Mouse (Mus musculus): ENCODE results near the gene Sgms2. TPM values are rescaled to one million over a fixed set of nuclear protein-coding genes. Genes with fewer than 3 reads are reported as not detected.

Sgms2 gene
- polyA plus RNA-seq, 1 experiment = 0.04 TPM

GRCm38 (mm10) chr3:131364632-131365446, 126.4 kb downstream of the Sgms2 start:
- Histone ChIP-seq H3K4me3 (replicated peaks) (no peak overlapping the region), H3K4me1 (no peaks in the 10 kb centered on the region), H3K36me3 (replicated peaks; ENCODE audit: low read length) (no peaks in the 10 kb centered on the region), H3K9me3 (0 out of 2 replicates have a peak, but pooled peaks cover 2% of the 10 kb centered on the region), H3K27me3 (replicated peaks) (no peaks in the 10 kb centered on the region)
- TF ChIP-seq FLI1 (IDR thresholded peaks at IDR 0.05; ENCODE audit: low read length) (no peak), GATA1 (IDR thresholded peaks at IDR 0.05; ENCODE audit: borderline replicate concordance, low read length) (no peak)

- TF ChIP-seq FLI1 (IDR thresholded peaks at IDR 0.05; ENCODE audit: low read length) (no peak), GATA1 (IDR thresholded peaks at IDR 0.05; ENCODE audit: borderline replicate concordance, low read length) (no peak)
- H3K27me3 ChIP-seq (replicated peaks) = no peaks in the 10 kb centered on the region
- H3K4me1 ChIP-seq = no peaks in the 10 kb centered on the region
- no peaks in the 10 kb centered on the region for H3K36me3 ChIP-seq (replicated peaks; ENCODE audit: low read length)
- H3K9me3 ChIP-seq = no peaks in the 10 kb centered on the region
- H3K4me3 ChIP-seq (replicated peaks) = no peak overlapping the region
Observed at GRCm38 (mm10) chr3:131364194-131364593, 127.0 kb downstream of the Sgms2 start.

- H3K4me1 ChIP-seq = no peaks in the 10 kb centered on the region
- no peaks in the 10 kb centered on the region for H3K27me3 ChIP-seq (replicated peaks)
- H3K9me3 ChIP-seq = no peaks in the 10 kb centered on the region
- H3K4me3 ChIP-seq (replicated peaks) = no peak overlapping the region
- TF ChIP-seq FLI1 (IDR thresholded peaks at IDR 0.05; ENCODE audit: low read length) = no peak
- H3K36me3 ChIP-seq (replicated peaks; ENCODE audit: low read length) = no peaks in the 10 kb centered on the region
Observed at GRCm38 (mm10) chr3:131363602-131364001, 127.6 kb downstream of the Sgms2 start.

GRCm38 (mm10) chr3:131361960-131362359, 129.3 kb downstream of the Sgms2 start:
- Histone ChIP-seq H3K27me3 (replicated peaks) (no peaks in the 10 kb centered on the region), H3K36me3 (replicated peaks; ENCODE audit: low read length) (no peaks in the 10 kb centered on the region), H3K4me1 (no peaks in the 10 kb centered on the region), H3K9me3 (no peaks in the 10 kb centered on the region), H3K4me3 (replicated peaks) (no peak overlapping the region)
- no peak for TF ChIP-seq FLI1 (IDR thresholded peaks at IDR 0.05; ENCODE audit: low read length)
- no peak for TF ChIP-seq GATA1 (IDR thresholded peaks at IDR 0.05; ENCODE audit: borderline replicate concordance, low read length)

- TF ChIP-seq FLI1 (IDR thresholded peaks at IDR 0.05; ENCODE audit: low read length) (no peak), GATA1 (IDR thresholded peaks at IDR 0.05; ENCODE audit: borderline replicate concordance, low read length) (no peak)
- H3K4me3 ChIP-seq (replicated peaks) = no peak overlapping the region
- H3K9me3 ChIP-seq = no peaks in the 10 kb centered on the region
- no peaks in the 10 kb centered on the region for H3K4me1 ChIP-seq
- no peaks in the 10 kb centered on the region for H3K27me3 ChIP-seq (replicated peaks)
- no peaks in the 10 kb centered on the region for H3K36me3 ChIP-seq (replicated peaks; ENCODE audit: low read length)
Observed at GRCm38 (mm10) chr3:131359011-131359410, 132.2 kb downstream of the Sgms2 start.

GRCm38 (mm10) chr3:131358205-131358604, 133.0 kb downstream of the Sgms2 start:
- H3K4me1 ChIP-seq = no peaks in the 10 kb centered on the region
- H3K9me3 ChIP-seq = no peaks in the 10 kb centered on the region
- no peak overlapping the region for H3K4me3 ChIP-seq (replicated peaks)
- no peaks in the 10 kb centered on the region for H3K36me3 ChIP-seq (replicated peaks; ENCODE audit: low read length)
- H3K27me3 ChIP-seq (replicated peaks) = no peaks in the 10 kb centered on the region
- TF ChIP-seq FLI1 (IDR thresholded peaks at IDR 0.05; ENCODE audit: low read length) (no peak), GATA1 (IDR thresholded peaks at IDR 0.05; ENCODE audit: borderline replicate concordance, low read length) (no peak)

GRCm38 (mm10) chr3:131357643-131358042, 133.6 kb downstream of the Sgms2 start:
- TF ChIP-seq FLI1 (IDR thresholded peaks at IDR 0.05; ENCODE audit: low read length) (no peak), GATA1 (IDR thresholded peaks at IDR 0.05; ENCODE audit: borderline replicate concordance, low read length) (no peak)
- no peaks in the 10 kb centered on the region for H3K4me1 ChIP-seq
- H3K36me3 ChIP-seq (replicated peaks; ENCODE audit: low read length) = no peaks in the 10 kb centered on the region

GRCm38 (mm10) chr3:131356026-131356425, 135.2 kb downstream of the Sgms2 start:
- TF ChIP-seq GATA1 (IDR thresholded peaks at IDR 0.05; ENCODE audit: borderline replicate concordance, low read length) (no peak), FLI1 (IDR thresholded peaks at IDR 0.05; ENCODE audit: low read length) (no peak)
- H3K9me3 ChIP-seq = no peaks in the 10 kb centered on the region
- no peaks in the 10 kb centered on the region for H3K27me3 ChIP-seq (replicated peaks)
- H3K36me3 ChIP-seq (replicated peaks; ENCODE audit: low read length) = no peaks in the 10 kb centered on the region
- no peaks in the 10 kb centered on the region for H3K4me1 ChIP-seq
- no peak overlapping the region for H3K4me3 ChIP-seq (replicated peaks)

More at GRCm38 (mm10) chr3:131357643-131358042, 133.6 kb downstream of the Sgms2 start:
- Histone ChIP-seq H3K27me3 (replicated peaks) (no peaks in the 10 kb centered on the region), H3K9me3 (no peaks in the 10 kb centered on the region), H3K4me3 (replicated peaks) (no peak overlapping the region)

GRCm38 (mm10) chr3:131350539-131350938, 140.7 kb downstream of the Sgms2 start:
- Histone ChIP-seq H3K4me1 (no peaks in the 10 kb centered on the region), H3K36me3 (replicated peaks; ENCODE audit: low read length) (no peaks in the 10 kb centered on the region), H3K4me3 (replicated peaks) (no peak overlapping the region), H3K27me3 (replicated peaks) (no peaks in the 10 kb centered on the region), H3K9me3 (0 out of 2 replicates have a peak, but pooled peaks cover 11% of the 10 kb centered on the region)
- no peak for TF ChIP-seq GATA1 (IDR thresholded peaks at IDR 0.05; ENCODE audit: borderline replicate concordance, low read length)
- no peak for TF ChIP-seq FLI1 (IDR thresholded peaks at IDR 0.05; ENCODE audit: low read length)

GRCm38 (mm10) chr3:131349013-131349412, 142.2 kb downstream of the Sgms2 start:
- TF ChIP-seq GATA1 (IDR thresholded peaks at IDR 0.05; ENCODE audit: borderline replicate concordance, low read length) (no peak), FLI1 (IDR thresholded peaks at IDR 0.05; ENCODE audit: low read length) (no peak)
- Histone ChIP-seq H3K36me3 (replicated peaks; ENCODE audit: low read length) (no peaks in the 10 kb centered on the region), H3K9me3 (0 out of 2 replicates have a peak, but pooled peaks cover 11% of the 10 kb centered on the region), H3K4me1 (no peaks in the 10 kb centered on the region), H3K4me3 (replicated peaks) (no peak overlapping the region), H3K27me3 (replicated peaks) (no peaks in the 10 kb centered on the region)
